Mouse (Mus musculus): ENCODE results near the gene Uckl1. TPM values are rescaled to one million over a fixed set of nuclear protein-coding genes. Genes with fewer than 3 reads are reported as not detected.

The Uckl1 gene
- total RNA-seq, 2 experiments from 2014 or later, result 24.8 to 27.3 TPM

DNA sequence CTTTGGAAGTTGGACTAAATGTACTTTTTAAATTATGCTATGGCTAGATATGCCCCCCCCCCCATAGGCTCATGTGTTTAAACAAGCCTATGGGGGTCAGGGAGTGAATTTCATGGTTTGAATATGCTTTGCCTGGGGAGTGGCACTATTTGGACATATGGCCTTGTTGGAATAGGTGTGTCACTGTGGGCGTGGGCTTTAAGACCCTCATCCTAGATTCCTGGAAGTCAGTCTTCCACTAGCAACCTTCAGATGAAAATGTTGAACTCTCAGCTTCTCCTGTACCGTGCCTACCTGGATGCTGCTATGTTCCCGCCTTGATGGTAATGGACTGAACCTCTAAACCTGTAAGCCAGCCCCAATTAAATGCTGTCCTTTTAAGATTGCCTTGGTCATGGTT, 52.1 kb downstream of the Uckl1 start:
- intact Hi-C loops (cut with DNase I), result no loop called here
- no peak for DNase-seq

DNA sequence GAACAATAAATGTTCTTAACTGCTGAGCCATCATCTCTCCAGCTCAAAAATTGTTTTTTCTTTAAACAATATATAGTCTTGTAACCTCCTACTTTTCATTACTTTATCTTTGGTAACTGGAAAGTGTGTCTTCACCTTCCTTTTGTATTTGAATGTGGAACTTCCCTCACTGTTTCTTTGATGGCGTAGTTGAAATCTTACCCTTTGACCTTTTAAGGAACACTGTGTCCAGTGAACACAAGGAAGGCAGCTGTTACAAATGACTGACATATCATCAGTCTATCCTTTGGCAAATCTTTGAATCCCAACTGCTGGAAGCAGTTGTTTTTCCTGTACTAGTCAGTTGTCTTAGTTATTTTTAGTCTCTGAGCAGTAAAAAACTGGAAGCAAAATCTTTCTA, 55.6 kb downstream of the Uckl1 start:
- intact Hi-C loops (cut with DNase I), result no loop called here
- DNase-seq, result no peak

DNA sequence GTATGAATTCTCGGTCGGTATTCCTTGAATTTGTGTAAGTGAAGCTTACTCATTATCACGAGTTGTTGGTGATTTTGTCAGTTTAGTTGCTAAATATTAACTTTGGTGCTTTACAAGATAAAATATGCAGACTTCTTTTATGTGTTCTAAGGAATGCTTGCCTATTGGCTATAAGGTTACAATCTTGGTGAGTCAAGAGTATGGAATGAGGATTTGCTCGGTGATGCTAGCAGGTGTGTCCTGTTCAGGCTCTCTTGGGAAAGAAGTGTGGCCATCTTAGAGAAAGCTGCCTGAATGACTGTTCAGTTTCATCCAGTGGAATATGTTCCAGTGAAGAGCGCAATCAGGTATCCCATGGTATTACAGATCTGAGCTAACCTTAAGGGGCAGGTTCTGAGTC, 59.2 kb downstream of the Uckl1 start:
- intact Hi-C loops (cut with DNase I), result no loop called here
- DNase-seq, result no peak

DNA sequence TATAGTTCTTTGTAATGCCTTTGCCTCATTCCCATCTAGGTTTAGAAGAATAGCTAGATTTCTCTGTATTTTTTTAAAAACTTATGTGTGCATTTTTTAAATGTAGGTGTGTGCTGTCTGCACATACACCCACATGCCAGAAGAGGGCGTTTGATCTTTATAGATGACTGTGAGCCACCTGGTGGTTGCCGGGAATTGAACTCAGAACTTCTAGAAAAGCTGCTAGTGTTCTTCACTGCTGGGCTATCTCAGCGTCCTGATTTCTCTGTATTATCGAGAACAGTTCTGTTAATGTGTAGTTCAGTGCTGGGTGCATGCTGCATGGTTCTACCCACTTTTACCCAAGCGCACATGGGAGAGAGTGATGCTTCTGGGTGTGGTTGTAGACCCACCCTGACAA, 61.9 kb downstream of the Uckl1 start:
- DNase-seq, result no peak
- intact Hi-C loops (cut with DNase I), result loop anchor here (2.0 to 5.0 kb wide), 2 partner anchors 44 to 56 kb away; no protein-coding TSS in a partner anchor

DNA sequence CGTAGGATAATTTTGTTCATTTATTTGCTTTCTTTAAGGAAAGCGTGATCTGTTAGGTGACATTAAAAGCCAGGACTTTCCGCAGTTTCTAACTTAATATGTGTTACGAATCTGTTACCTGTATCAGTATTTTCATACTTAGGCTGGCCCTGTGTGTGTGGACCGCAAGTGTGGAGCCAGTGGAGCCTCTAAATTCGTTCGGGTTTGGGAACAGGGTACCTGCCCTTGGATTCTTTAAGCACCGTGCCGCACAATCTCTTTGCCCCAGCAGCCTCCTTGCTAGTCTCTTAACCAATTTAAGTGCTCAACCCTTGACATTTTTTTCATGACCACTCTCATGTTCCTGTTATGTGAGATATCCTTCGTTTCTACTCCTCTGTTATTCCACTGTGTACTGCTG, 63.2 kb downstream of the Uckl1 start:
- no peak for DNase-seq
- intact Hi-C loops (cut with DNase I), result loop anchor here (5.0 kb wide), 1 partner anchor 46 kb away; no protein-coding TSS in a partner anchor

DNA sequence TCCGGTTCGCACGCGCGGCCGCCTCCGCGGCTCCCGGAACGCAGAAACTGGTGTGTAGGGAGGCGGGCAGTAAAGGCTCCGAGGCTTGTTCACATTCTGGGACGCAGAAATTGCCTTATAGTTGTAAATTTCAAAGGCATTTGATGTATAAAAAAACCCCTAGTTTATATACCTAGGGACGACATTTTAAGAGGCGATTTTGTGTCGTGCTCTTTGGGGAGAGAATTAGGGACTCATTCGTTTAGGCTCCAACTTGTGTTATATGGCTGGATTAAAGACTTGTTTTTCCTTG, 63.8 kb downstream of the Uckl1 start:
- DNase-seq, result no peak
- intact Hi-C loops (cut with DNase I), result loop anchor here (5.0 kb wide), 1 partner anchor 46 kb away; no protein-coding TSS in a partner anchor

DNA sequence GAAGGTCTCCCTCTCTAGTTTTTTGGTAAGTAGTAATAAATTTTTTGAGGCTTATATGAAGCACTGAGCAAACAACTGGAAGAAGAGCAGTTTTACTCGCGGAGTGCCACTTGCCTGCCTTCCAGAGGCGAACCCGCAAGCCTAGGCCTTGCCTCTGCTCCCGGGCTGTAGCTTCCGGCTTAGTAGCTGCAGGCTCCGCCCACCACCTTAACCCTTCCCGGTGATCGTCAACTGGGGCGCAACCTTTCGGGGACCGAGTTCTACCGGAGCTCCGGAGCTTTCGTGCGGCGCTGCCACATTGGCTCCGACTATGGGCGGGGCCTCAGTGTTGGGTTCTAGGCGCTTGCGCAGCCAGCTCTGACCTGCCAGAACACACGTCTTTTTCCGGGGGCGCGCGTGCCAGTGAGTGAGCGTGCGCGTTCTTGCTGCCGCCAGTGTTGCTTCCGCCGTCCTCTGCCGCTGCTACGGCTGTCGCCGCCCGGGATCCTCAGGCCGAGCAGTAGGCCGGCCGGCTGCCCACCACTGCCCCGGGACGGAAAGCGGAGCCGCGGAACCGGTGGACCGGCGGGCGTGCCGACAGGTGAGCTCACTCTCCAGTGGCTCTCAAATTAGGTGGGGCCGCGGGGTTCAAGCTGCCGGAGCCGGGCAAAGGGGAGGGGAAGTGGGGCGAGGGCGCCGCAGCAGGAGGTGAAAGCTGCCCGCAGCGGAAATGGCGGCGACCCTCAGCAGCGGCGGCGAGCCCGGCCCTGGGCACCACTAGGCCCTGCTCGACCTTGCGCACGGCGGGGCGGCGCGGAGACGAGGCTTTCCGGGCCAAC, 64.4 kb downstream of the Uckl1 start, which contains the start of gene Dnajc5:
Gene Dnajc5 (plus strand): TSS at position 368 of the 818 bp plus-strand sequence.
- intact Hi-C loops (cut with DNase I), result loop anchor here (5.0 kb wide), 1 partner anchor 47 kb away; no protein-coding TSS in a partner anchor
- DNase-seq, result peak; percentile 96

DNA sequence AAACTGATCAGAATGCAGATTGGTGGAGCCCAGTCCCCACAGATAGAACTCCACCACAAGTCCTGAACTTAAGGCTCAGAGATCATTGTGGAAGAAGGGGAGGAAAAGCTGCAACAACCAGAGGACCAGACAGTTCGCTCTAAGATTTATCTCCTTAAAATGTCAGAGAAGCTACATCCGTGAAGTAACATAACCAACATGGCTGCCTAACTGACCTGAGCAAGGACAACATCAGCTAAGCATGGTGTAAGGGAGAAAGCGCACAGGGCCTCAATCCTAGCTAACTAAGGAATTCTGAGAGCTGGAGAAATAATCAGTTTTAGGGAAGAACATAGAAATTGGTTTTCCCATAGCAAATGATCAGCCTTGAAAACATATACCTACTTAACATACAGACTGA, 65.5 kb downstream of the Uckl1 start:
- no peak for DNase-seq
- intact Hi-C loops (cut with DNase I), result no loop called here

Small RNA genes within 50 kb of the gene (microRNA-seq; reads per million reads assigned to microRNA genes)
- gene Mir7006, result 0 reads per million in 2 experiments

Other genes with a start within 250 kb of the Uckl1 start
- gene Zgpat, start 220.0 kb downstream of the Uckl1 start, total RNA-seq (2021), result 10 to 100 TPM; 11.3 to 11.5 TPM
- 10 to 100 TPM; 21.5 to 26.1 TPM for gene Arfrp1, start 219.5 kb downstream of the Uckl1 start, total RNA-seq (2021)
- 1 to 10 TPM; 4.7 to 5.2 TPM for gene Lime1, start 204.8 kb downstream of the Uckl1 start, total RNA-seq (2021)
- 1 to 10 TPM; 3.9 to 4.0 TPM for gene Zbtb46, start 125.5 kb downstream of the Uckl1 start, total RNA-seq (2021)
- gene Abhd16b, start 91.7 kb downstream of the Uckl1 start, total RNA-seq (2021), result not detected
- 10 to 100 TPM; 41.1 to 48.7 TPM for gene Tpd52l2, start 87.8 kb downstream of the Uckl1 start, total RNA-seq (2021)
- gene Dnajc5, start 64.4 kb downstream of the Uckl1 start, total RNA-seq (2021), result 10 to 100 TPM; 43.3 to 43.9 TPM
- 10 to 100 TPM; 23.0 to 29.8 TPM for gene Prpf6, start 7.0 kb upstream of the Uckl1 start, total RNA-seq (2021)
- 10 to 100 TPM; 15.3 to 19.7 TPM for gene Zfp512b, start 7.9 kb upstream of the Uckl1 start, total RNA-seq (2021)
- 1 to 10 TPM in 1 of 2 experiments, under 1 TPM in 1; 0.69 to 1.0 TPM for gene Samd10, start 14.3 kb upstream of the Uckl1 start, total RNA-seq (2021)
- not detected for gene Gm29797, start 72.1 kb upstream of the Uckl1 start, total RNA-seq (2021)
- gene Sox18, start 86.7 kb upstream of the Uckl1 start, total RNA-seq (2021), result 10 to 100 TPM in 1 of 2 experiments, 1 to 10 TPM in 1; 7.6 to 14.2 TPM
- 1 to 10 TPM; 6.0 to 7.8 TPM for gene Tcea2, start 95.4 kb upstream of the Uckl1 start, total RNA-seq (2021)
- 1 to 10 TPM; 2.3 to 2.7 TPM for gene Rgs19, start 109.1 kb upstream of the Uckl1 start, total RNA-seq (2021)
- not detected for gene Lkaaear1, start 113.5 kb upstream of the Uckl1 start, total RNA-seq (2021)
- not detected for gene Oprl1, start 130.1 kb upstream of the Uckl1 start, total RNA-seq (2021)
- gene Myt1, start 178.4 kb upstream of the Uckl1 start, total RNA-seq (2021), result not detected